Mouse (Mus musculus): ENCODE measurements at regions not wholly inside any gene's neighbourhood (a gene's known extent, or its start where the extent isn't known, plus 50 kb on each side); places are given as distances from the start of the nearest gene placed in this dataset.
"Not testable (repeated sequence)": the region's sequence is repeated elsewhere in the genome, so short reads cannot be mapped to it uniquely, and the experiment has no call there.

- DNase-seq, result no peak
Measured at GRCm38 (mm10) chr1:80969927-80970326, 106.8 kb upstream of the Nyap2 start.

- DNase-seq, result no peak
Measured at GRCm38 (mm10) chr1:80969194-80969593, 107.6 kb upstream of the Nyap2 start.

DNA sequence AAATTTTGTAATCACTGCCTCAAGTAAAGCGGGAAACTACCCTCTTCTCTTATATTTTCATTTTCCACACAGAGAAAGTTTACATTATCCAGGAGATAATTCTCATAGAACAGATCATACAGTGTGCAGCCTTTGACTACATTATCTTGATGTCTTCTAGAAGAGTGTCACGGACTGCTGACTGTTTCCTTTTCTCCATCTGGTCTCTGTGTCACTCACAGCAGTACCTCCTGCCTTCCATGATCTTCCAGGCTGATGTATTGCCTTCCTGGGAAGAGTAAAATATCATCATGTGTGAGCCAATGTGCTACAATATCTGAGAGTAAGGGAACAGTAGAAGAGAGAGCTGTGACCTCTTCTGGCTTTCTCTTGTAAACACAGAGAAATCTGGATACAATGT is 111.0 kb upstream of the Nyap2 start:
- peak; percentile 4 to 17 for DNase-seq

GRCm38 (mm10) chr1:80964376-80964775 is 112.4 kb upstream of the Nyap2 start:
- no peak for DNase-seq

DNA sequence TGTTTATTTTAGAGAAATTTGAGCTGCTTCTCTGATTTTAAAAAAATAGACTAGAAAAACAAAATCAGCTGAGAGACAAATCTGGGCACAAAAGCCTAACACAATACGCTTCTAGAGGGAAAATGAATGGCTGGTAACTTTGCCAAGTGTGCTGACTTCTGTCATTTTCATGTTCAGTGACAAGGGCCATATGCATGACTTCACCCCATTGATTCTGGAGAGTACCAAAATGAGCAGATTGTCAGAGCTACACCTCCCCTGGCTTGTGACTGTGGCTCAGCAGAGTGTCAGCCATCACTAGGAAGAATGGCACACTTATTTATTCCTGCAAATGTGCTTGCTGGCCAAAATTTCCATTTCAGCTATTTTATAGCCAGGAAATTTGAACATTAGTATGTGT is 112.9 kb upstream of the Nyap2 start:
- DNase-seq, result peak; percentile 40 to 53

DNA sequence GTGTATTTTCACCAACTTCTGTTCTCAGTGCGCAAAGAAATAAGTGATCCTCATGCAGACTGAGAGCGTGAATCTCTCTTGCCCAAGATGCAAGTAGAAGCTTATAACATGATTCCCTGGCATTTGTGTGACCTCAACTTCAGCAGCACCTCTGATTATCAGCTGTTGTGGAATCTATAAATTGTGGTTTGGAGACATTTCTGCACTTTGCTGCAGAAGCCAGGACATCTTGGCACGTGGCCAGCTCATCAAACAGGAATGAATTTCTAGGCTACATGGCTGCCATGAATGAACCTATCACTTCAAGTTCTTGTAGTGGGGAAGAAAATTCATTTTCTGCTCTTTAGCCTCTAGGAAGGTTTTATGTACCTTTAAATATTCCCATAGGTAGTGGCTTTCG is 126.3 kb upstream of the Nyap2 start:
- DNase-seq, result peak; percentile 8 to 26

DNA sequence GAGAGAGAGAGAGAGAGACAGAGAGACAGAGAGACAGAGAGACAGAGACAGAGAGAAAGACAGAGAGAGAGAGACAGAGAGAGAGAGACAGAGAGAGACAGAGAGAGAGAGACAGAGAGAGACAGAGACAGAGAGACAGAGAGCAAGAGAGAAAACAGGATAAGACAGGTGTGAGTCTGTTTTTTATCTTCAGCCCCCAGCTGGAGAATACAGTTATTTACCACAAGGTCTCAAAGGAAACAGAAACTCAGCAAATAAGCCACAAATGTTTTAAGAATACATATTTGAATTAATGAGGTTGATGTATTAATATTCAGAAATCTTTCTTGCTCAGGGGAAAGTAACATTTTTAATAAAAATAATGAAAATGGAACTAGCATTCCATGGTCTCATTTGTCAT is 130.7 kb upstream of the Nyap2 start:
- not testable (repeated sequence) for DNase-seq

DNA sequence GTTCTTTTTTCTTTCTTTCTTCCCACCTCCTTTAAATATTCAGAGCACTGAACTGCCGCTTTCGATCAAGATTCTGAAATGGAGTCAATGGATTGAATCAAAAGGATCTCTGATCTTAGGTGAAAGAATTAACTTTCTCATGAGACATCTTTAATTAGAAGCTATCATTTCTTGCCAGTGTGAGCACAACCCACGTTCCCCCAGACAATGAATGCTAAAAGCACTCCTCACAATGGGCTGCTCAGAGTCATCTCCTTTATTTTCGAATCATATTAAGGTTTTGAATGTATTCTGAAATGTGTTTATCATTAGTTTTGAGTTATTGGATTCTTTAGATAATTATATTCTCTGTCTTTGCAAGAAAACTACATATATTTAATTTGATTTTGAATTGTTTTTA is 137.4 kb upstream of the Nyap2 start:
- DNase-seq, result no peak

DNA sequence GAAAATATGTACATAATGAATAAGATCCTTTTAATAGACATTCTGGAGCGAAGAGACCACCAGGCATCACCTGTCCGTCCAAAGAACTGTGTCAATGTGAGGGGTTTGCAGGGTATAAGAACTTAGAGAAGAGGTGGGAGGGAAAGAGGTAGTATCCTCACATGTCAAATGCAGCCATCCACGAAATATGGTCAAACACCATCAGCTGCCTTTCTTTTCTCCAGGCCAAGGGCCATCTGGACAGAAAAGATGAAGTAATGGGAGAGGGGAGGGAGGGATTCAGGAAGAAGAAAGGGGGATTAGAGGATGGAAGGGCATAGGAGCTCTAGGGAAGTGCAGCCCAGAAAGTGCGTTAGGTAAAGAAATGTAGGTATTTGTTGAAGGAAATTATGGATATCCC is 141.0 kb upstream of the Dock10 start:
- DNase-seq, result no peak

- DNase-seq, result no peak
Measured at GRCm38 (mm10) chr1:80874140-80874849, 116.0 kb upstream of the Dock10 start.

DNA sequence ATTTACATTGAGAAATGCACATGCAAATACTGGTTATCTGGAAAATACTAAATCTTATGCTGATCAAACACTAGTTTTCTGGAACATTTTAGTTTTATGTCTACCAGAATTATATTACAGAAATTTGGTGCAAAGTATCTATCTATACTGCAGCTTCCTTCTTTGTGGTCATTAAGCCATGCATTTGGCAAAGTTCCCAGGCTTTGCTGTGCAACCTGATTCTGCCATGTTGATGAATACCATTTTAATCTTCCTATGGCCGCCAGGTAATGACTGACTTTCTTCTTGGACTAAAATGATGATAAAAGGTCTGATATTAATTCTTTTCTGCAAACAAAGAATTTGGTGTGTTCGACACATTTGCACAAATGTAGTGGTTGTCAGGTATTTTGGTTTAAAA is 115.3 kb upstream of the Dock10 start:
- DNase-seq, result no peak

DNA sequence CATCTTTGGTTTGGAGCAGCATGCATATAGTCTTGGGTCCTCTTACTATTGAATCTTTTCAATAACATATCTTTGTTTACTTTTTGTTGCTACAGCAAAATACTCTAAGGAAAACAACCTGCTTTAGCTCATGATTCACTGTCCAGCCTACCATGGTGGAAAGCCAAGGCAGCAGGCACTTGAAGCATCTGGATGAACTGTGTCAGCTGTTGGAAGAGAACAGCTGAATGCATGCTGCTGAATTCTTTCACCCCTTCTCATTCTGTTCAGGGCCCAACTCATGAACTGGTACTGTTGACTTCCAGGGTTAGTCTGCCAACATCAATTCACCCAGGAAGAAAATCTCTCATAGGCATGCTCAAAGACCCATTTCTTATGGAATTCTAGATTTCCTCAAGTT is 110.5 kb upstream of the Dock10 start:
- no peak for DNase-seq

- no peak for DNase-seq
Measured at GRCm38 (mm10) chr1:80856981-80857380, 98.7 kb upstream of the Dock10 start.

DNA sequence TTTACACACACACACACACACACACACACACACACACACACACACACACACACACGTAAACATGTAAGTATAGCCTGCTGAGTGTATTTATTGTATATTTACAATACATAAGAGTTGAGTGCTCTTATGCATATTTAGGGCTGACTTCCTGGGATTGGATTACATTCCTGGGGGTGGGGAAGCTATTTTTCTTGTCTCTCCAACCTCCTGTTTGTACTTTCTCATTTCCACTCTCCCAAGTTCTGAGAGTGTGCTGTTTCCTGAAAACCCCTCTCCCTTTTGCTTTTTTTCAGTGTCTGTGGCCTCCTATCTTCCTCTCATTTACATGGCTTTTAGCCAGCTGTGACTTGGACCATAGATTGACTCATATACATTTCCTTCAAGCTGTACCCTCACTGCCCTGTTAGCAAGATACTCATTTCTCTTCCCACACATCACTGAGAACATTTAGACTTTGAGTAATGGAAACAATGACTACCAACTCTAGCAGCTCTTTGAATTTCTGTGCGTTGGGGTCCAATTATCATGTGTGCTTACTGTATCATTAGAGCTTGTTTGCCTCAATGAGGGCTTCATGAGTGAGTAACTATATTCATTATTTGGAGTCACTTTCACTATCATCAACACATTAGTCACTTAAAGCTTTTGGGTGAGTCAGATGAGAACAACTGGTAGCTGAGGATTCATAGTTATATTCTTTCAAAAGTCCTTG is 96.8 kb upstream of the Dock10 start:
- no peak for DNase-seq

DNA sequence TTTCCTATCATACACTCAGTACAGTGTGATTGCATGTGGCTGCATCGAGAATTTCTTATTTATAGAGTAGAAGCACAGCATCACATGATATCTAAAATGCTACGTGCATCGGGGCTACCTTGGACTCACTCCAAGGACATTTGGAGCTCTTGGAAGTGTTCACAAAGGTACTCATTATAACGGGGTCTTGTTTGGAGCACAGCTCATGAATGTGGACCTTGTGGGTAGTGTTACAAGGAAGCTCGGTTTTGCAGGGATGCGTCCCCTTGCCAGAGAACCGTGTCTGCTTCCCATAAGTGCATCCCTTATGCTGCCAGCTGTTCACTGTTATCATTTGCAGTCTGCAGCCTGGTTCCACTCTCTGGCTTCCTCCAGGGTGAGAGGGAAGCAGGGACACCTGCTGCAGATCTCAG is 96.0 kb upstream of the Dock10 start:
- peak; percentile 3 to 21 for DNase-seq

- peak; percentile 6 to 34 for DNase-seq
Measured at GRCm38 (mm10) chr1:80852761-80853160, 94.4 kb upstream of the Dock10 start.

- peak in 1 of 2 experiments; percentile 34 for DNase-seq
Measured at GRCm38 (mm10) chr1:80830196-80830794, 72.0 kb upstream of the Dock10 start.

GRCm38 (mm10) chr1:80826383-80826782 is 68.1 kb upstream of the Dock10 start:
- DNase-seq, result no peak

DNA sequence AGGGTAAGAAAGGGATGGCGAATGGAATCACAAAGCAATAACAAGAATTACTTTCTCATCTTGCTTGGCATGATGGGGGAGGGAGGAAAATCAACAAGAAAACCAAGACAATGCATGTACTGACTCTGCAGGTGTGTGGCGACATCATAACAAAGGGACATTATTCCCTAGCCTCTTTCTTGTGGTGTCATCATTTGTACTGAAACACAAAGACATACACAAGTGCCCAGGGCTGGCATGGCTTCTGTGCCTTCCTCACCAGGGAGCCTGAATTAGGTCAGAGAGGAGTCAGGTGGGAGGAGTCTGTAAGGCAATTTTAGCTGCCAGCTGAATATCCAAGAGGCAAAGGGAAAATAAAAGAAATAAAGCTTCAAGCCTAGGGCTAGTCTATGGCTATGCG is 65.6 kb upstream of the Dock10 start:
- peak; percentile 4 to 6 for DNase-seq

DNA sequence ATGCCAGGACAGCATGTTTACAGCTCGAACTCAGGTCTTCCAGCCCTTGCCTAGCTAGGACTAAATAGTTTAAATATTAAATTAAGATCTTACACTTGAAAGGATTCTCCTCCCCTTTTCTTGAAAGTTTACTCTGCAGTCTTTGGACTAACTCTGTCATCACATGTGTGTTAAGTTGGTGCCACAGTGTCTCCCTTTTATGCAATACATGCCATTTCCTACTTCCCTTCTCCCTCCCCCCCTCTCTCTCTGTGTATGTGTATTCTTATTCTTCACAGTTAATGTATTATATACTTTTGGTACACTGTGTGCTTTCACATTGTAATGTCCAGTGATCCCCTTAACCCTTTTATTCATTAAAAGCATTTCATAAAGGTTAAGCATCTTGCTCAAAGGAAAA is 63.9 kb upstream of the Dock10 start:
- DNase-seq, result no peak

DNA sequence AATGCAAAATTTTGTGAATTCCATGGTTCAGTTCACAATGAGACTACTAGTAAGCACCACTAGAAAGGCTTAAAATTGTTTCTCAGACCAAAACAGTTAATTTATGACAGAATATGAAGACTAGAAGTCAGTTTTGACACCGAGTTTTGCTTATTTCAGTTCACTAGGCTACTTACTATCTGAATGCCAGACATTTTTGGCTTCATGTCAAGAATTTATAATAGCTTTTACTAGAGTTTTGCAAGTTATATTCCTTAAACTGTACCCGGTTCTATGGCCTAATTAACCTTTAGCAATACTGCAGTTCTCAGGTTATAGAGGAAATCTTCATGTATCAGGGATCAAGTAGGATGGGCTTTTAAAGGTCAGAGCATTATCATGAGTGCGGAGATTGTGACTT is 54.6 kb upstream of the Dock10 start:
- no peak for DNase-seq

Data from cerebellum, postnatal 36 days (tissue).